Mouse (Mus musculus) right cerebral cortex, postnatal 4 days (tissue): ENCODE measurements at regions not wholly inside any gene's neighbourhood (a gene's known extent, or its start where the extent isn't known, plus 50 kb on each side); places are given as distances from the start of the nearest gene placed in this dataset.
"Not testable (repeated sequence)": the region's sequence is repeated elsewhere in the genome, so short reads cannot be mapped to it uniquely, and the experiment has no call there.

Experiments used
- DNase-seq: peaks from one replicate; pipeline ENCODE4 v3.0.0-alpha.2; 2022

GRCm38 (mm10) chr13:78900693-78901092 is 701.1 kb upstream of the Nr2f1 start:
- DNase-seq, result no peak

GRCm38 (mm10) chr13:78892252-78892651 is 692.7 kb upstream of the Nr2f1 start:
- DNase-seq, result no peak

- no peak for DNase-seq
Measured at GRCm38 (mm10) chr13:78883062-78883461, 683.5 kb upstream of the Nr2f1 start.

GRCm38 (mm10) chr13:78872582-78872981 is 673.0 kb upstream of the Nr2f1 start:
- no peak for DNase-seq

GRCm38 (mm10) chr13:78871976-78872375 is 672.4 kb upstream of the Nr2f1 start:
- no peak for DNase-seq

GRCm38 (mm10) chr13:78871254-78871653 is 671.7 kb upstream of the Nr2f1 start:
- no peak for DNase-seq

GRCm38 (mm10) chr13:78824357-78824756 is 624.8 kb upstream of the Nr2f1 start:
- DNase-seq, result not testable (repeated sequence)

GRCm38 (mm10) chr13:78809656-78810055 is 610.1 kb upstream of the Nr2f1 start:
- no peak for DNase-seq

GRCm38 (mm10) chr13:78802838-78803124 is 603.2 kb upstream of the Nr2f1 start:
- DNase-seq, result no peak

GRCm38 (mm10) chr13:78802011-78802837 is 602.7 kb upstream of the Nr2f1 start:
- DNase-seq, result no peak

GRCm38 (mm10) chr13:78799641-78800040 is 600.1 kb upstream of the Nr2f1 start:
- no peak for DNase-seq

GRCm38 (mm10) chr13:78795228-78795627 is 595.7 kb upstream of the Nr2f1 start:
- DNase-seq, result no peak

GRCm38 (mm10) chr13:78784285-78784684 is 584.7 kb upstream of the Nr2f1 start:
- no peak for DNase-seq

GRCm38 (mm10) chr13:78783591-78784240 is 584.2 kb upstream of the Nr2f1 start:
- DNase-seq, result no peak
